Mouse (Mus musculus) C2C12 (cell line): Measurements from ENCODE around the gene Rnf34. TPM values are rescaled to one million over a fixed set of nuclear protein-coding genes. Genes with fewer than 3 reads are reported as not detected.

ENCODE experiments used
- H3K27me3 ChIP-seq: one replicate; pipeline ENCODE4 v1.6.1; 2011; ENCODE audit not compliant: control insufficient read depth, insufficient read depth, insufficient read length
- H3K36me3 ChIP-seq: one replicate; pipeline ENCODE4 v1.6.1; 2011; ENCODE audit not compliant: control insufficient read depth, insufficient read depth
- H3K4me3 ChIP-seq: one replicate; pipeline ENCODE4 v1.5.1; 2011; ENCODE audit warnings: mild to moderate bottlenecking, control low read depth; ENCODE audit not compliant: poor library complexity, insufficient read depth, severe bottlenecking
- H3K79me2 ChIP-seq: one replicate; pipeline ENCODE4 v1.6.1; 2011; ENCODE audit not compliant: control insufficient read depth, insufficient read depth
- H3K79me3 ChIP-seq: one replicate; pipeline ENCODE4 v1.6.1; 2011; ENCODE audit warnings: low read depth, control low read depth
- H3ac ChIP-seq: one replicate; pipeline ENCODE3; 2011; ENCODE audit warnings: low read depth; ENCODE audit not compliant: control insufficient read depth, insufficient read length
- CEBPB ChIP-seq: IDR thresholded peaks from one replicate; pipeline ENCODE4 v1.6.1; 2011; ENCODE audit warnings: low read depth, mild to moderate bottlenecking, control low read depth, moderate library complexity
- CTCF ChIP-seq: IDR thresholded peaks from one replicate; pipeline ENCODE4 v1.5.1; 2011; ENCODE audit not compliant: control insufficient read depth, insufficient read depth, insufficient read length
- FOSL1 ChIP-seq: IDR thresholded peaks from one replicate; pipeline ENCODE4 v1.8.0; 2011; ENCODE audit warnings: mild to moderate bottlenecking, low read length; ENCODE audit not compliant: poor library complexity, insufficient read depth, severe bottlenecking
- MAX ChIP-seq: IDR thresholded peaks from one replicate; pipeline ENCODE4 v1.6.1; 2011; ENCODE audit warnings: mild to moderate bottlenecking, control low read depth
- MYOD1 ChIP-seq: IDR thresholded peaks from one replicate; pipeline ENCODE4 v1.6.1; 2011; ENCODE audit warnings: low read depth; ENCODE audit not compliant: control insufficient read depth, insufficient read length
- MYOG ChIP-seq: IDR thresholded peaks from one replicate; pipeline ENCODE4 v1.6.1; 2011; ENCODE audit not compliant: control insufficient read depth, insufficient read length; ENCODE audit errors: extremely low read depth
- USF1 ChIP-seq: IDR thresholded peaks from one replicate; pipeline ENCODE4 v1.6.1; 2011; ENCODE audit warnings: low read depth, mild to moderate bottlenecking, control low read depth, moderate library complexity
- polyA plus RNA-seq: library from polyadenylated mRNA; unstranded; fragments of >200 nt; fragmentation: generic; extraction: Trizol; gene quantifications from one replicate; pipeline ENCODE4 v1.2.1, GENCODE M21; 2012; ENCODE audit warnings: missing spikeins

Rnf34 gene
- polyA plus RNA-seq, 1 experiment: 8.1 TPM

GRCm38 (mm10) chr5:122883237-122883636, 33.4 kb downstream of the Rnf34 start:
- Histone ChIP-seq H3K36me3 (peaks cover 9% of the 10 kb centered on the region), H3K79me3 (peaks cover 3% of the 10 kb centered on the region), H3K27me3 (no peaks in the 10 kb centered on the region), H3ac (no peak overlapping the region), H3K79me2 (peaks cover 6% of the 10 kb centered on the region), H3K4me3 (no peak overlapping the region)
- TF ChIP-seq USF1: no peak
- no peak for TF ChIP-seq MYOD1
- no peak for TF ChIP-seq CEBPB
- no peak for TF ChIP-seq FOSL1
- no peak for TF ChIP-seq CTCF
- TF ChIP-seq MYOG: no peak
- TF ChIP-seq MAX: no peak

DNA sequence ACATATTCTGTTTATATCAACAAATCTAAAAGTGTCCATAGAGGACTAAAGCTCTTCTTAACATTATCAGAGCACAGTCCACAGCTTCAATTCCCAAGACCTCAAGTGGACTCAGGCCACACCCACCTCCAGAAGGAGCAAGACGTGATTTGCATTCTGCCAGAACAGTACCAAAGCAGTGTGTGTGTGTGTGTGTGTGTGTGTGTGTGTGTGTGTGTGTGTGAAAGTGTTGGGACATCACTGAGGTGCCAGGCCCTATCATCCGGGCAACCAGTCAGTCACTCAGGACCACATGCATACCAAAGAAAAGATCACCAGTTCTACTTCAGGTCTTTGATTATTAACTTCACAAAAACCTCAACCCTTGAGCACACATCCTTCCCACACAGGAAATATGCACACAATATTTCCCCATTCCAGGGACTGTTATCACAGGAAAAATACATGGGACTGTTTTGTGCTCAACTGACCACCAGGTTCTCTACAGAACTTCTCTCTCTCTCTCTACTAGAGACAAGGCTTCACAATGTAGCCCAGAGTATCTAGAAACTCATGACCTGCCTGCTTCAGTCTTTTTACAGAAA, 33.9 kb downstream of the Rnf34 start:
- Histone ChIP-seq H3K27me3 (no peaks in the 10 kb centered on the region), H3K36me3 (peaks cover 9% of the 10 kb centered on the region), H3K79me3 (peaks cover 3% of the 10 kb centered on the region), H3ac (no peak overlapping the region), H3K4me3 (no peak overlapping the region), H3K79me2 (peaks cover 6% of the 10 kb centered on the region)
- no peak for TF ChIP-seq MYOD1
- TF ChIP-seq FOSL1: no peak
- no peak for TF ChIP-seq CTCF
- no peak for TF ChIP-seq MAX
- TF ChIP-seq MYOG: no peak
- no peak for TF ChIP-seq CEBPB
- TF ChIP-seq USF1: no peak

GRCm38 (mm10) chr5:122884594-122885348, 34.9 kb downstream of the Rnf34 start:
- Histone ChIP-seq H3K36me3 (peaks cover under 1% of the 10 kb centered on the region), H3K27me3 (no peaks in the 10 kb centered on the region), H3K4me3 (no peak overlapping the region), H3K79me3 (peaks cover 3% of the 10 kb centered on the region), H3K79me2 (peaks cover 6% of the 10 kb centered on the region), H3ac (no peak overlapping the region)
- TF ChIP-seq MYOG (no peak), CEBPB (no peak), FOSL1 (no peak), MAX (no peak), CTCF (no peak), USF1 (no peak), MYOD1 (no peak)

- Histone ChIP-seq H3K79me3 (peaks cover 3% of the 10 kb centered on the region), H3K27me3 (no peaks in the 10 kb centered on the region), H3ac (no peak overlapping the region), H3K4me3 (no peak overlapping the region), H3K79me2 (peaks cover 17% of the 10 kb centered on the region), H3K36me3 (no peaks in the 10 kb centered on the region)
- TF ChIP-seq MYOD1 (no peak), MAX (no peak), USF1 (no peak), CEBPB (no peak), CTCF (no peak), FOSL1 (no peak), MYOG (no peak)
Observed at GRCm38 (mm10) chr5:122887033-122887432, 37.2 kb downstream of the Rnf34 start.

GRCm38 (mm10) chr5:122887926-122888611, 38.2 kb downstream of the Rnf34 start:
- H3ac ChIP-seq: no peak overlapping the region
- no peak for TF ChIP-seq USF1
- no peak for TF ChIP-seq MYOD1
- no peaks in the 10 kb centered on the region for H3K27me3 ChIP-seq
- H3K79me2 ChIP-seq: peaks cover 28% of the 10 kb centered on the region
- H3K4me3 ChIP-seq: no peak overlapping the region
- H3K79me3 ChIP-seq: peaks cover 3% of the 10 kb centered on the region
- no peaks in the 10 kb centered on the region for H3K36me3 ChIP-seq

DNA sequence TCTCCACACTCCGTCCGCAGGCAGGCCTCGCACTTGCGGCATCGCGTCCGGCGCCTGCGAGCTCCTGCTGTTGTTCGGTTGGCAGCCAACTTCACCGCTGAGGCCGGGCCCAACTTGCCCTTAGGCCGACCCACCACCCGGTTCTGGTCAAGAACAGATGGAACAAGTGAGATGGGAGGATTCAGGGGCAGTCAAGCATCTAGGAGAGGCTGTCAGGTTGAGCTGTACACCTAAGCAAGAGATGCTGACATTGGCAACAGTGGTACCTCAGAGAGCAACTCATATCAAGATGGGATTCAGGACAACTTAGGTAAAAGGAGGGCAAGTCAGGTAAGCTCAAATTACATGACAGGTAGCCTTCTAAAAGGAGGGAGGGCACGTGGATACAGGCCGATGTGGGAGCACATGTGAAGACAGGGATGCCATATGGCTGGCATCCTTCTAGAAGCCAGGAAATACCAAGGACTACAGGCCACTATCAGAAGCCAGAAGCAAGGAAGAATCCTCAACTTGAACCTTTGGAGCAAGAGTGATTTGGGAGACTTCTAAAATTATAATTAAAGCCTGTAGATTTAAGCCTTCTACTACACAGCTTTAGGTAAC, 38.9 kb downstream of the Rnf34 start:
- no peaks in the 10 kb centered on the region for H3K36me3 ChIP-seq
- H3K27me3 ChIP-seq: no peaks in the 10 kb centered on the region
- H3ac ChIP-seq: no peak overlapping the region
- peaks cover 34% of the 10 kb centered on the region for H3K79me2 ChIP-seq
- peaks cover 3% of the 10 kb centered on the region for H3K79me3 ChIP-seq
- no peak for TF ChIP-seq CEBPB
- no peak for TF ChIP-seq USF1
- TF ChIP-seq MYOG: no peak
- no peak for TF ChIP-seq MAX
- no peak for TF ChIP-seq CTCF
- no peak for TF ChIP-seq MYOD1
- TF ChIP-seq FOSL1: no peak
- no peak overlapping the region for H3K4me3 ChIP-seq
